Mouse (Mus musculus): ENCODE results near the gene Ppil2.

GRCm38 (mm10) chr16:17082121-17082792, 28.8 kb downstream of the Ppil2 start:
- TF ChIP-seq CTCF (IDR thresholded peaks at IDR 0.05) (no peak), EP300 (IDR thresholded peaks at IDR 0.05) (peak; percentile 44; the same call in 1 of the 2 replicates)

All from lung, postnatal 0 days (tissue).